Mouse (Mus musculus) olfactory bulb, adult 2 months (tissue): ENCODE results near the gene Afap1l2. TPM values are rescaled to one million over a fixed set of nuclear protein-coding genes. Genes with fewer than 3 reads are reported as not detected.
A peak's percentile ranks its signal among the peaks of the same experiment; 100 is the strongest.

Source experiments
- H3K27ac ChIP-seq: fragments of 200-500 bp; 2 replicates; pipeline ENCODE4 v1.5.1; 2012; ENCODE audit warnings: low read depth, low read length; ENCODE audit not compliant: insufficient read depth
- H3K4me1 ChIP-seq: fragments of 200-500 bp; 2 replicates; pipeline ENCODE4 v1.6.1; 2012; ENCODE audit warnings: low read length; ENCODE audit not compliant: control insufficient read depth, insufficient read depth
- H3K4me3 ChIP-seq: fragments of 200-500 bp; 2 replicates; pipeline ENCODE4 v1.5.1; 2012; ENCODE audit warnings: mild to moderate bottlenecking, low read depth, low read length, moderate library complexity; ENCODE audit not compliant: insufficient read depth
- CTCF ChIP-seq: fragments of 200-500 bp; IDR thresholded peaks from 2 replicates; pipeline ENCODE4 v1.5.1; 2012; ENCODE audit warnings: low read depth, mild to moderate bottlenecking, low read length, moderate library complexity; ENCODE audit not compliant: insufficient read depth
- POLR2A ChIP-seq: fragments of 200-500 bp; IDR thresholded peaks from 2 replicates; pipeline ENCODE4 v1.6.1; 2012; ENCODE audit warnings: mild to moderate bottlenecking, low read depth, low read length, moderate library complexity; ENCODE audit not compliant: insufficient read depth
- WGBS: fragments of 180-500 bp; shearing (Covaris S2); methylation state at CpG from one replicate; pipeline ENCODE4 v1.1.7; 2018; 5-methylcytosine and 5-hydroxymethylcytosine counted together
- polyA plus RNA-seq: library from polyadenylated mRNA; stranded (reverse); fragments of >200 nt; gene quantifications from 2 replicates; pipeline ENCODE4 v1.2.4, GENCODE M21; 2012; ENCODE audit warnings: low replicate concordance; ENCODE audit not compliant: missing spikeins, insufficient read depth, insufficient read length

Gene Afap1l2
- polyA plus RNA-seq, 1 experiment = not detected

DNA sequence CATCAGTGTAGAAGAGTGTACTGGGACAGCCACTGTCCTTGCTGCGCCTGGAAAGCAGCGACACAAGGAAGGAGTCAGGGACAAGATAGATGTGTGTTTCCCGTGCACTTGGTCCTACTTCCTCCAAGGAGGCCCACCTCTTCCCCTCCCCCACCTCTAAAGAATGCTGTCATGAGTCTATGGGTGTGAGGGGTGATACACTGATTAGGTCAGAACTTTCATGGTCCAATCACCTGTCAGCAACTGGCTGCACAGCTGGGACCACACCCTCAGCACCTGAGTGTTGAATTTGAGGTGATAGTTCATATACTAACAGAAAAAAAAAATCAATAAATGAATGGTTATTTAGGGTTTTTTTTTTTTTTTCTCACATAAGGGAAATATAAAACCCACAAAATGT is 4.0 kb upstream of the Afap1l2 start:
- H3K4me1 ChIP-seq = peaks cover 14% of the 10 kb centered on the region
- 96% methylated on average over 3 of the region's 3 CpGs for WGBS
- no peak for TF ChIP-seq POLR2A
- TF ChIP-seq CTCF = no peak
- H3K4me3 ChIP-seq = no peak overlapping the region
- no peak overlapping the region for H3K27ac ChIP-seq

DNA sequence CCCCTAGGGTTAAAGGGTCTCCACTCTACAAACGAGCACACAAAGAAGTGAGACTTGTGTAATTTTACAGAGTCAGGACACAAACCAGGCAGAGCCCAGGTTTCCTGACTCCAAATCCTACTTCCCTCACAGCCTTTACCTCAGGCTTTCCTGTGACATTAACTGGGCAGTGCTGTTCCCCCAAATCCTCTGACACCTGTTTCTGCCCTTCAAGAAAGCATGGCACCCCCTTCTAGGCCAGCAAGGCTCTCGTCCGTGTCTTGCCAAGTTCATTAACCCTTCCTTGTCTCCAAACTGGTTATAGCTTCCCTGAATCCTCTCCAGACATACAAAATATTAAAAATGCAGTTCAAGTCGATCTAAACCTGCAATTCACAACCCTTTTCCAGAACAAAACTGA is 2.0 kb upstream of the Afap1l2 start:
- peaks cover 14% of the 10 kb centered on the region for H3K4me1 ChIP-seq
- 68% methylated on average over 4 of the region's 4 CpGs for WGBS
- H3K4me3 ChIP-seq = no peak overlapping the region
- no peak for TF ChIP-seq CTCF
- no peak overlapping the region for H3K27ac ChIP-seq

DNA sequence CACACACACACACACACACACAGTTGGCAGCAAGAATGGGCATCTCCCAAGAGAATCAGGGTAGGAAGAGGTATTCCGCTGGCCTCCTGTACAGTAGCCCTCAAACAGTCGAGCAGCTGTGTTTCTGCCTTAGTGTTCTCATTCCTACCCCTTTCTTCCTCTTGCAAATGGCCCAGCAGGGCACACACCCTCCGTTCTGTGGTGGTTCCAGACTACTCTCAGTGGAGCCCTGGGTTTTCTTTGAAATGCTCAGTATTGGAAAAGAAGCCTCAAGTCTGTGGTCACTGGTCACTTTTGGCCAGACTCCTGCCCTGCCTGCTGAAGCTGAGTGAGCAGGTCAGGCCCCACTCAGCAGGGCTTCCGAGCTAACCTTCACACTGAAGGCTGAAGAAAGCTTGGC is 1.6 kb upstream of the Afap1l2 start:
- 0 out of 2 replicates have a peak overlapping the region, but pooled peaks have one; percentile 2 for H3K27ac ChIP-seq
- TF ChIP-seq POLR2A (no peak), CTCF (no peak)
- no peak overlapping the region for H3K4me3 ChIP-seq
- peaks cover 14% of the 10 kb centered on the region for H3K4me1 ChIP-seq
- WGBS = 57% methylated on average over 4 of the region's 4 CpGs

DNA sequence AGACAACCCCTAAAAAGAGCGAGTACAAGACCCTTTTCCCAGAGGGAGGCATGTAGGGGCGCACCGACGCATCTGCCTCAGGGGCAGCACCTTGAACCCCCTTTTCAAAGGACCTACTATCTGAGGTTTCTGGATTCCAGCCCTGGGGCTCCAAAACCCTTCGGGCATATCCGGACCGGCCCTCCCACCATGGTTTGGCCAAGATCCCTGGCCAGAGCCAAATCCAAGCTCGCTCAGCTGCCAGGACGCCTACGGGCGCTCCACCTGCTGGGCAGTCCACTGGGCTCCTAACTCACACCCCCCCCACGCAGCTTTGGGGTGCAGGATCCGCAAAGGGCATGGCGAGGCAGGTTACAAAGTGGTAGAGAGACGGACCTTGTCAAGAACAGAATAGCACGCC is 737 bp downstream of the Afap1l2 start:
- WGBS = 21% methylated on average over 16 of the region's 16 CpGs
- H3K27ac ChIP-seq = no peak overlapping the region
- no peak for TF ChIP-seq CTCF
- TF ChIP-seq POLR2A = no peak
- H3K4me1 ChIP-seq = peaks cover 18% of the 10 kb centered on the region
- H3K4me3 ChIP-seq = peak overlapping the region; percentile 36

DNA sequence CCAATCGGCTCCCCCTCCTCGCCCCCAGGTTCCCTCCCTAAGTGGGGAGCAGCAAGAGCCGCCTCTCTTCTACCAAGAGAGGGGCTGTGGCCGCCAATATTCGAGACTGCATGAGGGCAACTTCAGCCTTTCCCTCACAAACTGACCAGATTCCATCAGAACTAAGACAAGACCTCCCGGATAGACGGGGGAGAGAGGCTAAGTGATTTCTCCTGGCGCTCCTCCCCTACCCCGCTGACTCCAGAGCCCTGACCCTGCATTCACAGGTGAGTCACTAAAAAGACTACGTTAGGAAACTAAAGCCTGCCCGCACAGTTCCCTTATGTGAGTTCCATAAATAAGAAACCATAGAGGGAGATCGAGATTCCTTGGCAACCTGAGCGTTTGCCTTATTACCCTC is 1.2 kb downstream of the Afap1l2 start:
- peaks cover 18% of the 10 kb centered on the region for H3K4me1 ChIP-seq
- TF ChIP-seq POLR2A (no peak), CTCF (no peak)
- no peak overlapping the region for H3K27ac ChIP-seq
- WGBS = 29% methylated on average over 13 of the region's 13 CpGs
- H3K4me3 ChIP-seq = peak overlapping the region; percentile 36

DNA sequence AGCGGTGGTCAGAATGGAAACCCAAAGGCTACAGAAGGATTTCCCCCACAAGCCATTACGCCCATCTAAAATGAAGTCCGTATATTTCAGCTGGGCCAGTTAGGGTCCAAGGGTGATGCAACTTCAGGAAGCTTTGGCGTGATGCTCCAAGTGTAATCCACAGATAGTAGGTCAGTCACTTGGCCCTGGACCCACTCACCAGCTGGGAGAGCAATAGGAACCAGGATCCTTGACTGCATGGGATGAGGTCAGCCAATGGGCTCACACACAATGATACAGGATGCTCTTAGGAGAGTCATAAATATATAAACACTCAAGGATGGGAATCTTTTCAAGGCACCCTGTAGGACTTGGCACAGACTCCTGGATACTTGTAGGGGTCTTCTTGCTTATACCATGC is 3.0 kb downstream of the Afap1l2 start:
- Histone ChIP-seq H3K4me1 (peaks cover 18% of the 10 kb centered on the region), H3K4me3 (no peak overlapping the region), H3K27ac (no peak overlapping the region; the same call in 1 of the 2 replicates)
- TF ChIP-seq POLR2A = no peak
- no peak for TF ChIP-seq CTCF
- WGBS = 83% methylated on average over 4 of the region's 4 CpGs

DNA sequence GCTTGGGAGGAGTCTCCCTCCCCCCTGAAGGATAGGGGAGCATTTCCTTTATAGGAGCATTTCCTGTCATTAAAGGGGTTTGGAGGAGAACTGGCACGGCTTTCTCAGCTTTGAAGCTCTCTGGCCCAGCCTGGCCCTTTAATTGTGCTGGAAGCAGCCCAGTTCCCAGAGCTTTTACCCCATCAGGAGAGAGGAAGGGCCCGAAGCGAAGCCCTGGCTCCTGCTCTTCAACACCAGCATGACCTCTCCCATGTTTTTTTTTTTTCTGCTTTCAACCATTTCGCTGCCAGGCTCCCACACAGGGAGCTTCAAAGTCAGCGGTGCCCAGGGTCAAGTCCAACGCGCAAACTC is 4.6 kb downstream of the Afap1l2 start:
- H3K27ac ChIP-seq = 0 out of 2 replicates have a peak overlapping the region, but pooled peaks have one; percentile 16
- peaks cover 19% of the 10 kb centered on the region for H3K4me1 ChIP-seq
- 37% methylated on average over 7 of the region's 7 CpGs for WGBS
- TF ChIP-seq POLR2A = no peak
- no peak for TF ChIP-seq CTCF
- H3K4me3 ChIP-seq = no peak overlapping the region

DNA sequence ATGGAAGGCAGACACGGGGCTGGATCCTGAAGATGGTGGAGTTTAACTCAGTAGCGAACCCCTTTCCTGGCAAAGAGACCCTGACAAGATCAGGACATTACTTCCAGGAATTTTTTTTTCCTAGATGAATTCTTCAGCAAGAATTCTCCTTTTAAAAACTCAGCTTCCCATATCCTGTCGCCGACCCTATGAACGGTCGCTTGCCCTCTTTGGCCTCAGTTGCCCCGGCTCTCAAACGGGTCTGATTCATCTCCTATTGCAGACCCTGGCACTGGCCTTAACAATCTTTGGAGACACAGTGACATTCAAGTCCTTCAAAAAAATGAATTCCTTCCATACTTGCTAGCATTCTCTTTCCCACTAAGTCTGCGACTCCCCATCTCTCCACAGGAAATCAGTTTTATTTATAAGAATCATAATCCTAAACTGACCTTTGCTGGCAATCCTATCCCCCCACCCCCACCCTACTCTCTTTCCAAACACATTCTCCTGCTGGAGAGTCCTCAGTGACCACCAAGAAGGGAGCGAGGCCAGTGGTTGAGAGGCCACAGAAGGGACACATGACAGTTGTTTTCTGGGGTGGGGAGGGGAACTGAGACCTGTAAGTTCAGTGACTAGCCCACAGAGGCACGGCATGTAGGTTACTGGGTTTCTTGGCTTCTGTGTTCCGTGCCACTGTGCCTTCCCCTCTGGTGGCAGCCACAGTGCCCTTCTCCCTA is 5.1 kb downstream of the Afap1l2 start:
- 71% methylated on average over 12 of the region's 12 CpGs for WGBS
- Histone ChIP-seq H3K27ac (peak overlapping the region; percentile 16; the same call in 1 of the 2 replicates), H3K4me3 (no peak overlapping the region), H3K4me1 (peaks cover 14% of the 10 kb centered on the region)
- TF ChIP-seq POLR2A = no peak
- no peak for TF ChIP-seq CTCF

DNA sequence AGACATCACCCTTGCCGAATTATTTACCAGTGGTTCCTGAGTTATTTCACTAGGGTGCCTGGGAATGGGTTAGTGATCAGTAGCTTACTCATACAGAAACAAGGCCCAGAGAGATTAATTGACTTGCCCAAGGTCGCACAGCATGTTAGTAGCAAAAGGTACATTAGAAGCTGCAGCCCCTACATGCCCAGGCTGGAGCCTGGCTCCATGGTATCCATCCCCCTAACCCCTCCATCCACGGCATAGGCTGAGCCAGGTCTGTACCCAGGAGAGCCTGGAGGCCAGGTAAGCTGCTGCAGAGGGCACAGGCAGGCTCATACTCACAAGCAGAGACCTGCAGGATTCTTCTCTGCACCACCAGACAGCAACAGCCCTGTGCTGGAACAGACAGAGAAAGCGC is 6.1 kb downstream of the Afap1l2 start:
- Histone ChIP-seq H3K4me1 (peaks cover 10% of the 10 kb centered on the region), H3K4me3 (no peak overlapping the region), H3K27ac (no peak overlapping the region)
- WGBS = 93% methylated on average over 4 of the region's 4 CpGs
- no peak for TF ChIP-seq CTCF
- no peak for TF ChIP-seq POLR2A
